Mouse (Mus musculus): ENCODE measurements around the gene Slco2a1. TPM values are rescaled to one million over a fixed set of nuclear protein-coding genes. Genes with fewer than 3 reads are reported as not detected.

Gene Slco2a1
- polyA plus RNA-seq, 1 experiment from 2014 or later: 0.43 TPM

DNA sequence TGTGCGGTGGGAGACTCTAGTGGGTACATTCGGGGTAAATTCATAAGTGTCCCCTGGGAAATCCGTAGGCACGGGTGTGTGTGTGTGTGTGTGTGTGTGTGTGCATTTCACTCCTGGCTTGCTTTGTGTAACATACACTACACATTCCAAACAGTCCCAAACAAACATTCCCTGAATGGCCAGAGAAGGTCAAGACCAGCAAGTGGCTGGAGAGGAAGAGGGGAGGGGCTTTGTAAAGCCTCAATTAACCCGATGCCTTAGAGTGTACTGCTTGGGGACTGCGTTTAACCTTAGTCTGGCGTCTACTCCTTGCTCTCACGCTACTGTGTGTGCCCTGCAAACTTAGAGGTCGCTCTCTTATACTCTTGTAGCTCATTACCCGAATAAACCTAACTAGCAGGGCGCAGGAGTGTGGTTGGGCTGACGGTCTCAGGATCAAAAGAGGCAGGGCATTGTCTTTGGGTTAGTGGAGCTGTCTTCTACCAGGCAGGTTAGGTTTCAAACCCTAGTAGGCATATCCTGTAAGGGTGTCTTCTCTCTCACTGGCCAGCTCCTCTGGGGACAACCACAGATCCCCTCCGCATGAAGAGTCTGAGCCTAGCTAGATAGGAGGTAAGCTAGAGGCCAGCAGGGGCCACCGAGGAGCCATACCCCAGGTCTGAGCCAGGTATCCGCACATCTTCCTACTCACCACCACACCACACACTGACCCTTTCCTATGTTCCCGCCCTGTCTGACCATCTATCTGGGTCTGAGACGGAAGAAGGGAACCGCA is 122.4 kb downstream of the Slco2a1 start:
- Histone ChIP-seq H3K27me3 (ENCODE audit: control insufficient read depth, insufficient read depth, low read length) (peaks cover 3% of the 10 kb centered on the region; the same call in 1 of the 2 replicates), H3K27ac (ENCODE audit: low read depth, low read length) (peak overlapping the region; percentile 90), H3K9me3 (ENCODE audit: control insufficient read depth, low read length) (no peaks in the 10 kb centered on the region), H3K9ac (ENCODE audit: low read depth, low read length) (peak overlapping the region; percentile 93), H3K4me2 (replicated peaks; ENCODE audit: low read depth, low read length) (peak overlapping the region; percentile 86), H3K36me3 (ENCODE audit: control insufficient read depth, insufficient read depth, low read length) (no peaks in the 10 kb centered on the region), H3K4me3 (ENCODE audit: low read depth, low read length) (peak overlapping the region; percentile 89), H3K4me1 (replicated peaks; ENCODE audit: control insufficient read depth, insufficient read depth, low read length) (peaks cover 9% of the 10 kb centered on the region)
- 18% methylated on average over 18 of the region's 18 CpGs for WGBS
- ATAC-seq (ENCODE audit: low FRiP score) (peak; percentile 41), DNase-seq (ENCODE audit: low spot score) (peak; percentile 50)

- WGBS: 1% methylated on average over 31 of the region's 81 CpGs
- ATAC-seq (ENCODE audit: low FRiP score) (peak; percentile 74), DNase-seq (ENCODE audit: low spot score) (peak; percentile 83)
- Histone ChIP-seq H3K4me1 (replicated peaks; ENCODE audit: control insufficient read depth, insufficient read depth, low read length) (peaks cover 9% of the 10 kb centered on the region), H3K27me3 (ENCODE audit: control insufficient read depth, insufficient read depth, low read length) (peaks cover 3% of the 10 kb centered on the region; the same call in 1 of the 2 replicates), H3K4me2 (replicated peaks; ENCODE audit: low read depth, low read length) (peak within 1 kb of the TSS; percentile 86), H3K27ac (ENCODE audit: low read depth, low read length) (peak within 1 kb of the TSS; percentile 90), H3K4me3 (ENCODE audit: low read depth, low read length) (peak within 1 kb of the TSS; percentile 89), H3K9me3 (ENCODE audit: control insufficient read depth, low read length) (no peaks in the 10 kb centered on the region), H3K36me3 (ENCODE audit: control insufficient read depth, insufficient read depth, low read length) (no peaks in the 10 kb centered on the region), H3K9ac (ENCODE audit: low read depth, low read length) (peak within 1 kb of the TSS; percentile 93)
These were observed 123.3 kb downstream of the Slco2a1 start, which contains the start of gene Rab6b for GRCm38 (mm10) chr9:103111621-103112470. Rab6b (plus strand) TSS chr9:103111787.

- H3K4me3 ChIP-seq (ENCODE audit: low read depth, low read length): peak overlapping the region; percentile 89
- H3K27me3 ChIP-seq (ENCODE audit: control insufficient read depth, insufficient read depth, low read length): peaks cover 3% of the 10 kb centered on the region; the same call in 1 of the 2 replicates
- 2% methylated on average over 35 of the region's 35 CpGs for WGBS
- no peaks in the 10 kb centered on the region for H3K36me3 ChIP-seq (ENCODE audit: control insufficient read depth, insufficient read depth, low read length)
- H3K4me1 ChIP-seq (replicated peaks; ENCODE audit: control insufficient read depth, insufficient read depth, low read length): peaks cover 10% of the 10 kb centered on the region
- peak overlapping the region; percentile 93 for H3K9ac ChIP-seq (ENCODE audit: low read depth, low read length)
- peak overlapping the region; percentile 86 for H3K4me2 ChIP-seq (replicated peaks; ENCODE audit: low read depth, low read length)
- ATAC-seq (ENCODE audit: low FRiP score) (peak; percentile 50), DNase-seq (ENCODE audit: low spot score) (peak; percentile 52)
- H3K9me3 ChIP-seq (ENCODE audit: control insufficient read depth, low read length): no peaks in the 10 kb centered on the region
- peak overlapping the region; percentile 90 for H3K27ac ChIP-seq (ENCODE audit: low read depth, low read length)
These were observed 124.2 kb downstream of the Slco2a1 start for GRCm38 (mm10) chr9:103112471-103113271.

GRCm38 (mm10) chr9:103113351-103113750 is 124.8 kb downstream of the Slco2a1 start:
- DNase-seq (ENCODE audit: low spot score): no peak
- Histone ChIP-seq H3K9ac (ENCODE audit: low read depth, low read length) (peak overlapping the region; percentile 93), H3K36me3 (ENCODE audit: control insufficient read depth, insufficient read depth, low read length) (no peaks in the 10 kb centered on the region), H3K4me3 (ENCODE audit: low read depth, low read length) (peak overlapping the region; percentile 89), H3K4me2 (replicated peaks; ENCODE audit: low read depth, low read length) (peak overlapping the region; percentile 86), H3K27me3 (ENCODE audit: control insufficient read depth, insufficient read depth, low read length) (peaks cover 3% of the 10 kb centered on the region; the same call in 1 of the 2 replicates), H3K27ac (ENCODE audit: low read depth, low read length) (no peak overlapping the region), H3K4me1 (replicated peaks; ENCODE audit: control insufficient read depth, insufficient read depth, low read length) (peaks cover 10% of the 10 kb centered on the region), H3K9me3 (ENCODE audit: control insufficient read depth, low read length) (no peaks in the 10 kb centered on the region)
- 39% methylated on average over 11 of the region's 11 CpGs for WGBS
- no peak for ATAC-seq (ENCODE audit: low FRiP score)

DNA sequence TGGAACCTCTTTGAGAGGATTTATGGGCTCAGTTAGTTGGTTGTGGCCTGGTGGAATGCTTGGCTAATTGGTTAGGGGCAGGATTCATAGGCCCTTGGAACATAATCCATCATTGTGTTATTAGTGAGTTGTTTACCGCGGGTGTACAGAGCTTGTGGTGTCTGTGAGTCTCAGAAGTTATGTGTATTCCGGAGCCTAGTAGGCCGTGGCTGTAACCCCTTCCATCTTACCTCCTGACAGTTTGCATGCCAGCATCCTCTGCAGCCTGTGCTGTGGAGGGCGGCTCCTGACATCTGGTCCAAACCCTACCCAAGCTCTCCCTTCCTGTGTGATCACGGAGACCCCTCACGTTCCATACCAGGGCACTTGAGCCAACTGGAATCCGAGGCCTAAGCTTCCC is 125.8 kb downstream of the Slco2a1 start:
- no peaks in the 10 kb centered on the region for H3K9me3 ChIP-seq (ENCODE audit: control insufficient read depth, low read length)
- H3K4me3 ChIP-seq (ENCODE audit: low read depth, low read length): no peak overlapping the region
- no peak overlapping the region for H3K27ac ChIP-seq (ENCODE audit: low read depth, low read length)
- DNase-seq (ENCODE audit: low spot score) (no peak), ATAC-seq (ENCODE audit: low FRiP score) (no peak)
- peaks cover 3% of the 10 kb centered on the region; the same call in 1 of the 2 replicates for H3K27me3 ChIP-seq (ENCODE audit: control insufficient read depth, insufficient read depth, low read length)
- peaks cover 12% of the 10 kb centered on the region for H3K4me1 ChIP-seq (replicated peaks; ENCODE audit: control insufficient read depth, insufficient read depth, low read length)
- H3K4me2 ChIP-seq (replicated peaks; ENCODE audit: low read depth, low read length): no peak overlapping the region
- no peak overlapping the region for H3K9ac ChIP-seq (ENCODE audit: low read depth, low read length)
- H3K36me3 ChIP-seq (ENCODE audit: control insufficient read depth, insufficient read depth, low read length): no peaks in the 10 kb centered on the region
- WGBS: 77% methylated on average over 8 of the region's 8 CpGs

DNA sequence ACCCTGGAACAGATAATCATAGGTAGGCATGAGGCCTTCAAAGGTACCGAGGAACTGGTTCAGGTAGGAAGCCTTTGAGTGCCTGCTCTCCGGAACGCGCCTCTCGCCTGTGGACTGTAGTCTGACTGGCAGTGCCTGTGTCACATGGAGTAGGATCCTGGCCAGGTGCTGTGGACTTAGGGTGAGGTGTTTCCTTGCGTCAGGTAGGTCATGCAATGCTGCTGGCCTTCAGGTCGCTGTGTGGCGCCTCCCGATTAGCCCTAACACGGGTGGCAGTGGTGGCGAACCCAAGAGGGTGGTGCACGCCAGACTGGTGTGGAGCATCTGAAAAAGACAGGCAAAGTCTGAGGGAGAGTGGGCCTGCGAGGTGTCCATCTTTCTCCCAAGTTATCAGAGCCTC is 126.4 kb downstream of the Slco2a1 start:
- Histone ChIP-seq H3K27me3 (ENCODE audit: control insufficient read depth, insufficient read depth, low read length) (peaks cover 3% of the 10 kb centered on the region; the same call in 1 of the 2 replicates), H3K4me1 (replicated peaks; ENCODE audit: control insufficient read depth, insufficient read depth, low read length) (peaks cover 14% of the 10 kb centered on the region), H3K27ac (ENCODE audit: low read depth, low read length) (no peak overlapping the region), H3K9ac (ENCODE audit: low read depth, low read length) (no peak overlapping the region), H3K4me2 (replicated peaks; ENCODE audit: low read depth, low read length) (no peak overlapping the region), H3K36me3 (ENCODE audit: control insufficient read depth, insufficient read depth, low read length) (no peaks in the 10 kb centered on the region), H3K9me3 (ENCODE audit: control insufficient read depth, low read length) (no peaks in the 10 kb centered on the region), H3K4me3 (ENCODE audit: low read depth, low read length) (no peak overlapping the region)
- 92% methylated on average over 13 of the region's 13 CpGs for WGBS
- ATAC-seq (ENCODE audit: low FRiP score) (no peak), DNase-seq (ENCODE audit: low spot score) (no peak)

- no peak overlapping the region for H3K9ac ChIP-seq (ENCODE audit: low read depth, low read length)
- no peaks in the 10 kb centered on the region; the same call in 1 of the 2 replicates for H3K27me3 ChIP-seq (ENCODE audit: control insufficient read depth, insufficient read depth, low read length)
- no peak for ATAC-seq (ENCODE audit: low FRiP score)
- no peaks in the 10 kb centered on the region for H3K9me3 ChIP-seq (ENCODE audit: control insufficient read depth, low read length)
- 74% methylated on average over 4 of the region's 4 CpGs for WGBS
- H3K4me3 ChIP-seq (ENCODE audit: low read depth, low read length): no peak overlapping the region
- peaks cover 14% of the 10 kb centered on the region for H3K4me1 ChIP-seq (replicated peaks; ENCODE audit: control insufficient read depth, insufficient read depth, low read length)
- H3K27ac ChIP-seq (ENCODE audit: low read depth, low read length): peak overlapping the region; percentile 86
- H3K36me3 ChIP-seq (ENCODE audit: control insufficient read depth, insufficient read depth, low read length): no peaks in the 10 kb centered on the region
- no peak overlapping the region for H3K4me2 ChIP-seq (replicated peaks; ENCODE audit: low read depth, low read length)
- no peak for DNase-seq (ENCODE audit: low spot score)
These were observed 128.4 kb downstream of the Slco2a1 start for GRCm38 (mm10) chr9:103116941-103117340.

DNA sequence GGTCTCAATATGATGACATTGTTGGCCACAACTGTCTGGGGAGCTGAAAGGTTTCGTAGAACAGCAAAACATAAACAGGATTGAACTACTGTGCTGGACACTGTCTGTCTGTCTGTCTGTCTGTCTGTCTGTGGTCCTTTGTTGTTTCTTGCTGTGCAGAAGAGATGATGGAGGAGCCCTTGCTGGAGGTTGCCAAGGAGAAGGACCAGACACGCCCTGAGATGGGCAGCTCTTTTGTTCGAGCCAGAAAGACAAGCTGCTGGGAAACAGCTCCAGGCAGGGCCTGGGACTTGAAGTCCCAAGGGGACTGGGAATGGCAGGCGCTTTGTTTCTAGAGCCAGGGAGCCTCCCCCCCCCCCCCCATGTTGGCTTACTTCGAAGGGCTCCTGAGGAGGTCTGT is 129.0 kb downstream of the Slco2a1 start:
- ATAC-seq (ENCODE audit: low FRiP score): peak; percentile 72
- Histone ChIP-seq H3K27ac (ENCODE audit: low read depth, low read length) (peak overlapping the region; percentile 86), H3K4me1 (replicated peaks; ENCODE audit: control insufficient read depth, insufficient read depth, low read length) (peaks cover 14% of the 10 kb centered on the region), H3K4me3 (ENCODE audit: low read depth, low read length) (no peak overlapping the region), H3K9me3 (ENCODE audit: control insufficient read depth, low read length) (no peaks in the 10 kb centered on the region), H3K4me2 (replicated peaks; ENCODE audit: low read depth, low read length) (no peak overlapping the region), H3K36me3 (ENCODE audit: control insufficient read depth, insufficient read depth, low read length) (no peaks in the 10 kb centered on the region), H3K9ac (ENCODE audit: low read depth, low read length) (no peak overlapping the region), H3K27me3 (ENCODE audit: control insufficient read depth, insufficient read depth, low read length) (no peaks in the 10 kb centered on the region; the same call in 1 of the 2 replicates)
- WGBS: 30% methylated on average over 5 of the region's 5 CpGs
- peak; percentile 71 for DNase-seq (ENCODE audit: low spot score)
